Mouse (Mus musculus) hindbrain, postnatal 0 days (tissue): Measurements from ENCODE around the gene Slc22a7. TPM values are rescaled to one million over a fixed set of nuclear protein-coding genes. Genes with fewer than 3 reads are reported as not detected.

ENCODE experiments used
- ATAC-seq: fragments of 200-750 bp; cut with Nextera tagmentation; 2 replicates; pipeline ENCODE4 v1.8.0; 2017; ENCODE audit warnings: mild to moderate bottlenecking, moderate TSS enrichment, moderate library complexity
- DNase-seq: peaks from one replicate; pipeline ENCODE4 v3.0.0-alpha.2; 2015; ENCODE audit warnings: low spot score
- H3K27ac ChIP-seq: fragments of 300-500 bp; sonication (generic); 2 replicates; pipeline ENCODE4 v1.5.1; 2014; ENCODE audit warnings: mild to moderate bottlenecking
- H3K27me3 ChIP-seq: fragments of 300-500 bp; sonication (generic); 2 replicates; pipeline ENCODE4 v1.6.1; 2014; ENCODE audit warnings: low read length, mixed read lengths; ENCODE audit not compliant: insufficient read depth
- H3K36me3 ChIP-seq: fragments of 300-500 bp; sonication (generic); 2 replicates; pipeline ENCODE4 v1.6.1; 2014; ENCODE audit warnings: low read length, mixed read lengths; ENCODE audit not compliant: insufficient read depth
- H3K4me1 ChIP-seq: fragments of 300-500 bp; sonication (generic); 2 replicates; pipeline ENCODE4 v1.6.1; 2014; ENCODE audit warnings: antibody characterized with exemption, low read length, mixed read lengths; ENCODE audit not compliant: insufficient read depth
- H3K4me2 ChIP-seq: fragments of 300-500 bp; sonication (generic); 2 replicates; pipeline ENCODE4 v1.6.1; 2014; ENCODE audit warnings: low read depth, mild to moderate bottlenecking, low read length, moderate library complexity, mixed read lengths
- H3K4me3 ChIP-seq: fragments of 300-500 bp; sonication (generic); 2 replicates; pipeline ENCODE4 v1.5.1; 2014; ENCODE audit warnings: low read length
- H3K9ac ChIP-seq: fragments of 300-500 bp; sonication (generic); replicated peaks from 2 replicates; pipeline ENCODE4 v1.6.1; 2014; ENCODE audit warnings: mild to moderate bottlenecking, low read length, moderate library complexity, mixed read lengths
- H3K9me3 ChIP-seq: fragments of 300-500 bp; sonication (generic); 2 replicates; pipeline ENCODE4 v1.6.1; 2016; ENCODE audit warnings: low read length, mixed read lengths
- CTCF ChIP-seq: IDR thresholded peaks from 2 replicates; pipeline ENCODE4 v1.5.1; 2016; ENCODE audit warnings: antibody characterized with exemption, control low read depth, low read depth
- WGBS: fragments of 180-500 bp; shearing (Covaris S2); extraction: QIAGEN DNeasy Blood & Tissue Kit; methylation state at CpG from one replicate; pipeline ENCODE4 v1.1.7; 2014; 5-methylcytosine and 5-hydroxymethylcytosine counted together
- polyA plus RNA-seq: library from polyadenylated mRNA; unstranded; fragments of >200 nt; fragmentation: Nextera tagmentation; extraction: Ambion mirVana; gene quantifications from 2 replicates; pipeline ENCODE4 v1.2.1, GENCODE M21; 2015
- total RNA-seq: library from RNA; depleted of rRNA; stranded (reverse); fragments of >200 nt; gene quantifications from 2 replicates; pipeline ENCODE4 v1.2.3, GENCODE M21; 2014; rRNA removed

Slc22a7 gene
- total RNA-seq: not detected in 2 replicates
- polyA plus RNA-seq: 0.13 TPM in 1 of 2 replicates, not detected in the other

DNA sequence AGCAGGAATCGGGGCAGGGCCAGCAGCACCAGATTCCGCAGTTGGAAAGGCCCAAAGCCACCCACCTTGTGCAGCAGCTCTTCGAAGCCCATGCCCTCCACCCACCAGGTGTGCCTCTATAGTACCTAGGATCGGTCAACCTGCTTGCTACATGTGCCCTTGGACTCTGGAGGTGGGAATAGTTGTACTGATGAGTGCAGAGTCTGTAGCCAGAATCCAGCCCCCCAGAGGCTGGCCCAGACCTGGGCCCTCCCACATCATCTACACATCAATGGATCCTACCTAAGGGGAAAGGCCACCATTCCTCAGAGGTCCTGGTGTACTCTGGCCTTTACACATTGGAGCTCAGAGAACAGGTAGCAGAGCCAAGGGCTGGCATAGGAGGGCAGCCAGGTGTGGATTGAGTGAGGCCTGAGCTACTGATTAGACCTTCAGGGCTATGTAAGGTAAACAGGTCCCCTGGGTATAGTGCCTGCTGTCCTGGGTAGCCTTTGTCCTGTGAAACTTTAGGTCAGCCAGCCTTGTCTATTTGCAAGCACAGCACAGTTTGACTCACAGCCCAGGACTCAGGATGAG is at the start of gene Slc22a7:
Slc22a7 (minus strand) TSS at position 160 of the 576 bp plus-strand sequence.
- Histone ChIP-seq H3K4me2 (no peak within 1 kb of the TSS), H3K9me3 (no peaks in the 10 kb centered on the region), H3K27ac (no peak within 1 kb of the TSS), H3K27me3 (no peaks in the 10 kb centered on the region), H3K9ac (no peak within 1 kb of the TSS), H3K36me3 (no peaks in the 10 kb centered on the region), H3K4me3 (no peak within 1 kb of the TSS), H3K4me1 (no peaks in the 10 kb centered on the region)
- no peak for ATAC-seq
- no peak for DNase-seq
- 89% methylated on average over 4 of the region's 4 CpGs for WGBS
- no peak for TF ChIP-seq CTCF

DNA sequence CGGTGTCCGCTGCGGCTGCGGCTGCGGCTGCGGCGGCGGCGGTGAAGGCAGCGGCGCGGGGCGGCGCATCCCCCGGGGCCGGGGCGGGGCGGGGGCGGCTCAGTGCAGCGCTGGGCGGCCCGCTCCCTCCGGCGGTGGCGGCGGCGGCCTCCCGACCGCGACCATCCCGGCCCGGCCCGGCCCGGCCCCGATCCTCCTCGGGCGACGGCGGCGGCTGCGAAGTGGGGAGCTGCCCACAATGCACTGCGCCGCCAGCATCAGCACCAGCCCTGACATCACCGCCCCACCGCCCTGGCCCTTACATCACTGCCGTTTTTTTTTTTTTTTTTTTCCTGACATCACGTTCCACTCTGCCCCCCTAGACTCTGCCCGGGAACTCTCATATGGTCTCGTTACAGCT is 49.2 kb upstream of the Slc22a7 start, which contains the start of gene Ttbk1:
Ttbk1 (minus strand) TSS at position 245 of the 400 bp plus-strand sequence.
- H3K4me1 ChIP-seq: peaks cover 16% of the 10 kb centered on the region
- peak within 1 kb of the TSS; percentile 77 for H3K4me3 ChIP-seq
- peak within 1 kb of the TSS; percentile 83 for H3K27ac ChIP-seq
- WGBS: 2% methylated on average over 33 of the region's 49 CpGs
- TF ChIP-seq CTCF: no peak
- H3K9me3 ChIP-seq: no peaks in the 10 kb centered on the region
- ATAC-seq (peak; percentile 76), DNase-seq (peak; percentile 84)
- H3K36me3 ChIP-seq: no peaks in the 10 kb centered on the region
- no peaks in the 10 kb centered on the region for H3K27me3 ChIP-seq
- H3K9ac ChIP-seq: peak within 1 kb of the TSS; percentile 90
- peak within 1 kb of the TSS; percentile 62 for H3K4me2 ChIP-seq

DNA sequence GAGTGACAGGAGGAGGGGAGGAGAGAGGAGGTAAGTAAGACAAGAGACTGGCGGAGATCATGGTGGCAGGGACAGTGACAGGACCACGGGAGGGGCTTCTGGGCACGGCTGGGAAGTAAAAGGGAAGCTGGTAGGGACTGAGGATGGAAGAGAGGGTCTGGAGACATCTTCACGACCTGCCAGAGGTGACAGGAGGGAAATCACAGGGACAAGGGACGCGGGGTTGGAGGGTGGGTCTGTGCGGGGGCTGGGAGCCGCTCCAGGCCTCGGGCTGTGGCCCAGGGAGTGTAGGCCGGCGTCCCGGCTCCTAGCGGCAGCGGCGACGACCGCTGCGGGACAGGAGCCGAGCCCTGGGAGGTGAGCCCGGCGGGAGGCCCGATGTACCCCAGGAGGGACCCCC is 48.7 kb upstream of the Slc22a7 start:
- peak; percentile 50 for ATAC-seq
- Histone ChIP-seq H3K36me3 (no peaks in the 10 kb centered on the region; the same call in 1 of the 2 replicates), H3K9ac (peak overlapping the region; percentile 90), H3K27ac (peak overlapping the region; percentile 83), H3K4me1 (peaks cover 16% of the 10 kb centered on the region), H3K9me3 (no peaks in the 10 kb centered on the region), H3K4me2 (peak overlapping the region; percentile 62), H3K27me3 (no peaks in the 10 kb centered on the region), H3K4me3 (peak overlapping the region; percentile 77)
- peak; percentile 31 for DNase-seq
- WGBS: 5% methylated on average over 21 of the region's 22 CpGs
- no peak for TF ChIP-seq CTCF

DNA sequence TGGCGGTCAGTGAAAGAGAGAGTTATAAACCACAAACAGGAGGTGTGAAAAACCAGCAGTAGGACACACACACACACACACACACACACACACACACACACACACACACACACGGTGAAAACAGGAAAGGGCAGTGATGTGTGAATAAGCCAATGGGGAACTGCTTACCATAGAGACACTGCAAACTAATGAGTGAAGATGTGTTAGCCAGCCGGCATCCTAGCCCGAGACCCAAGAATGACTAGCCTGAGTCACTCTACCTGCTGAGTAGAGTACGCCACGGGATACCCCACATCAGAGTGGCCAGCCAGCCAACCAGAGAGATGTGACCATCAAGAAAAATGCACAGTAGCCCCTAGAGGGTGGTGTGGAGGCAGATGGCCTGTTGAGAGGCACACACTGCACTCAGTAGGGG is 46.2 kb upstream of the Slc22a7 start:
- H3K9me3 ChIP-seq: no peaks in the 10 kb centered on the region
- 10% methylated on average over 6 of the region's 6 CpGs for WGBS
- ATAC-seq (peak; percentile 8; the same call in 1 of the 2 replicates), DNase-seq (peak; percentile 28)
- peak overlapping the region; percentile 40 for H3K4me3 ChIP-seq
- H3K27me3 ChIP-seq: no peaks in the 10 kb centered on the region
- peaks cover 16% of the 10 kb centered on the region for H3K4me1 ChIP-seq
- peaks cover 10% of the 10 kb centered on the region; the same call in 1 of the 2 replicates for H3K36me3 ChIP-seq
- TF ChIP-seq CTCF: peak; percentile 46
- H3K4me2 ChIP-seq: peak overlapping the region; percentile 71
- 0 out of 2 replicates have a peak overlapping the region, but pooled peaks have one; percentile 23 for H3K27ac ChIP-seq
- peak overlapping the region; percentile 57; the same call in 1 of the 2 replicates for H3K9ac ChIP-seq

DNA sequence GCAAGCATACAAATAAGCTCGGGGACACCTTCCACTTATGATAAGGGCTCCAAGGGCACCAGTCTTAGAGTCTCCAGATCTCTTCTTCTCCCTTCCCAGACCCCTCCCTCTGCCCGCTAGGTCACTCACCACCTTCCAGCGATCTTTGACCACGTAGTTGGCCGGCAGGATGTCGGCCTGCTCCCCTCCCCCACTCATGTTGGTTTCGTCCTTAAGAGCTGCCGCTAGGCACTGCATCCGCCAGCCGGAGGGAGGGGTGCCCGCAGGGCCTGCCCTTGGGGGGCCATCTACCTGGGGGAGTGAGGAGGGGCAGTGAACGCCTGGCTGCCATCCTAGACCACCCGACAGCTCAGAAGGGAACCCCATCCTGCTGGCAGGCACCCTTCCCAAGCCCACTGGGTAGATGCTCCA is 45.8 kb upstream of the Slc22a7 start:
- Histone ChIP-seq H3K4me3 (peak overlapping the region; percentile 40), H3K36me3 (peaks cover 10% of the 10 kb centered on the region; the same call in 1 of the 2 replicates), H3K4me2 (peak overlapping the region; percentile 71), H3K9ac (peak overlapping the region; percentile 57), H3K9me3 (no peaks in the 10 kb centered on the region), H3K27me3 (no peaks in the 10 kb centered on the region), H3K27ac (peak overlapping the region; percentile 23; the same call in 1 of the 2 replicates), H3K4me1 (peaks cover 16% of the 10 kb centered on the region)
- DNase-seq (peak; percentile 36), ATAC-seq (no peak)
- TF ChIP-seq CTCF: no peak
- 4% methylated on average over 13 of the region's 13 CpGs for whole genome bisulfite sequencing

DNA sequence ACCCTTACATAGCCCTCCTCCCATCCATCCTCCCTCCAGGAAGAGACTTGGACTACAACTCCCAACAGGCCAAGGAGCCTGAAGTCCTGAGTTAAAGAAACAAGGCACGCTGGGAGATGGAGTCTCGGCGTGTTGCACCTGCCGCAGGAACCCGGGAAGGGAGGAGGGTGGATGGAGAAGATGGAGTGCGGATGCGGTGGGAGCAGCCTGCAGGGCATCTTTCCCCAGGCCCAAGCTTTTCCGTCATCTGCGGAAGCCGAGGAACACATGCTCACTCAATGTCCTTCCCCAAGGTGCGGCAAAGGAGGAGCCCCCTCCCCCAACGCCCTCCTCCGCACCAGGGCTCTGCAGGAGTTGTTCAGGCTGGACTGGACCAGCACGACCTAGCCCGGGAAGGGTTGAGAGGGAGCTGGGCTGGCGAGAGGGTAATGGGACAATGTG is 45.3 kb upstream of the Slc22a7 start:
- DNase-seq (peak; percentile 80), ATAC-seq (peak; percentile 56)
- Histone ChIP-seq H3K9ac (peak overlapping the region; percentile 57), H3K4me2 (peak overlapping the region; percentile 71), H3K4me1 (peaks cover 16% of the 10 kb centered on the region), H3K27ac (peak overlapping the region; percentile 23; the same call in 1 of the 2 replicates), H3K36me3 (peaks cover 10% of the 10 kb centered on the region; the same call in 1 of the 2 replicates), H3K27me3 (no peaks in the 10 kb centered on the region), H3K4me3 (peak overlapping the region; percentile 40), H3K9me3 (no peaks in the 10 kb centered on the region)
- WGBS: 1% methylated on average over 16 of the region's 16 CpGs
- TF ChIP-seq CTCF: no peak

DNA sequence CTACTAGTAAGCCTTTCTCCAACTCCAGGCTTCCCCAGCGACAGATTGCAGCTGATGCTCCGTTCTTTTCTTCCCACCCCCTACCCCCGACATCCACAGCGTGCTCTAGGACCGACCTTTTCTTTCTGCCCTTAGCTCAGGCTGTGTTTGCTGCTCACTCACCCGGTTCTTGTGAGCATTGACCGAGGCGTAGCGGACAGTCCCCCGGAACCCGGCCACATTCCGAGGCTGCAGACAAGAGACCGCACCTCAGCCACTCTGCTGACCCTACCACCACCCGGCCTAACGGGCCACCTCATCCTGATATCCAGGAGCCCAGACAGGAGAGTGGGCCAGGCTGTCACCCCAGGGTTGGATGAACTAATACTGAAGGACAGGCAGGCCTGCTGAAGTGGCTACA is 39.0 kb upstream of the Slc22a7 start:
- ATAC-seq (no peak), DNase-seq (no peak)
- no peaks in the 10 kb centered on the region for H3K4me1 ChIP-seq
- no peaks in the 10 kb centered on the region for H3K9me3 ChIP-seq
- peaks cover 48% of the 10 kb centered on the region; the same call in 1 of the 2 replicates for H3K36me3 ChIP-seq
- no peaks in the 10 kb centered on the region for H3K27me3 ChIP-seq
- no peak overlapping the region for H3K27ac ChIP-seq
- H3K4me2 ChIP-seq: no peak overlapping the region
- no peak overlapping the region for H3K9ac ChIP-seq
- no peak overlapping the region for H3K4me3 ChIP-seq
- 80% methylated on average over 15 of the region's 15 CpGs for WGBS
- TF ChIP-seq CTCF: no peak
